Mouse (Mus musculus): ENCODE results near the gene Ifitm3.
A peak's percentile ranks its signal among the peaks of the same experiment; 100 is the strongest.
"Not testable (repeated sequence)": the region's sequence is repeated elsewhere in the genome, so short reads cannot be mapped to it uniquely, and the experiment has no call there.

Ifitm3 gene

GRCm38 (mm10) chr7:141032458-141033167, 22.0 kb upstream of the Ifitm3 start:
- no peak for DNase-seq

DNA sequence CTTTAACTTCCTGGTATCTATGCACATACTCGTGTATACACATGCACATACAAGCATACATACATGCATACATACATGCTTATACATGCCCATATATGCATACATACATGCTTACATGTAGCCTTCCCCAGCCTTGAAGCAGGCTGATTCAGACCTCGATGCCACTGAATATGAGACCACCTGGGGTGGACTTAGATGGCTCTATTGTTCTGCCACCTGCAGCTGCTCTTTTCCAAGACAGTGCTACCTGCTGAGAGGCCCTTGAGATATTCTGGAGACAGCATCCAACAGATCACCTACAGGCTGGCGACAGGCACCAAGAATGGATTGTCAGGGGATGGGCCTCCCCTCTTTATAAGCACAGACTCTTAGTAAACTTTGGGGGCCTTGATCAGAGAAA, 19.8 kb upstream of the Ifitm3 start:
- DNase-seq, result no peak

GRCm38 (mm10) chr7:141028831-141029230, 18.3 kb upstream of the Ifitm3 start, which contains the start of gene Gm17387:
TSS of gene Gm17387 (plus strand) at chr7:141029131.
- no peak for DNase-seq

GRCm38 (mm10) chr7:141026740-141027098, 16.1 kb upstream of the Ifitm3 start:
- DNase-seq, result no peak

DNA sequence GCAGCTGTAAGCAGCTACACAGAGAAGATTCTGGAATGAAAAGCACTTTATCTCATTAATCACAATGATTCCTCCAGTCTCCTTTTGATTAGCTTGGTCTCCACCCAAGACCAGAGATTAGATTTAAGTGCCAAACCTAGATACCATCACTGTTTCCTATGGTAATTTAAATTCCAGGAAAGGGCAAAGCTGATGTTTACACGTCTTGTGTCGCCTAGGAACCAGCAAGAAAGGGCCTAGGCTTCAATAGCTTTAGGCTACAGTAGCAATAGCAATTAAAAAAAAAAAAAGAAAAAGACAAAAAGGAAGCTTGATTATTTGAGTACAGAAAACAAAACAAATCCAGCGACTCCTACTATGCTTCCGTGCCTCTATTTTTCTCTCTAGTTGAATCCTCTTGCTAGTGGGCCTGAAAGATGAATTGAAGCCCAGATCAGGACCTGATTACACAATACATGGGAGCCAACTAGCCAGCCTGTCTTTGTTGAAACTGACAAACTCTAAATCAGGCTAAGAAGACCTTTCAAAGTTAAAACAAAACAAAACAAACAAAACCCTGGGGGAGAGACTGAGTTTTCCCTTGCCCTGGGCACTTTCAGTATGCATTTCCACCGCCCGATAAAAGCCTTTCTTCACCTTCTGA, 15.6 kb upstream of the Ifitm3 start:
- DNase-seq, result no peak

GRCm38 (mm10) chr7:141024865-141025838, 14.6 kb upstream of the Ifitm3 start:
- DNase-seq, result no peak

- DNase-seq, result no peak
Observed at GRCm38 (mm10) chr7:141021489-141022449, 11.2 kb upstream of the Ifitm3 start.

DNA sequence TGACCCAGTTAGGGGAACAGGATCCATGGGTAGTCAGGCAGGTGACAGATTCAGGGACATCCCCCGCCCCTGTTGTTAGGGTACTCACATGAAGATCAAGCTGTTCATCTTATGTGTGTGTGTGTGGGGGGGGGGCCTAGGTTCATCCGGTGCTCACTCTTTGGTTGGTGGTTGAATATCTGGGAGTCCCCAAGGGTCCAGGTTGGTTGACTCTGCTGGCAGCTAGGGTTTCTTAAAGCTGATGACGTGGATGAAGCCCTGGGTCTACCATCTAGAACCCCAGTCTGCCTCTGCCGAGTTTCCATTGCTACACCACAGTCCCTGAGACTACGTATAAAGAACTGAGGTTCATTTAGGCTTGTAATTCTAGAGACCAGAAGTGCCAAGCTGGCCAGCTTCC, 8.5 kb upstream of the Ifitm3 start:
- no peak for DNase-seq

- DNase-seq, result not testable (repeated sequence)
Observed at GRCm38 (mm10) chr7:141017824-141018223, 7.3 kb upstream of the Ifitm3 start, which contains the start of gene Ifitm6. TSS of gene Ifitm6 (minus strand) at chr7:141017924.

DNA sequence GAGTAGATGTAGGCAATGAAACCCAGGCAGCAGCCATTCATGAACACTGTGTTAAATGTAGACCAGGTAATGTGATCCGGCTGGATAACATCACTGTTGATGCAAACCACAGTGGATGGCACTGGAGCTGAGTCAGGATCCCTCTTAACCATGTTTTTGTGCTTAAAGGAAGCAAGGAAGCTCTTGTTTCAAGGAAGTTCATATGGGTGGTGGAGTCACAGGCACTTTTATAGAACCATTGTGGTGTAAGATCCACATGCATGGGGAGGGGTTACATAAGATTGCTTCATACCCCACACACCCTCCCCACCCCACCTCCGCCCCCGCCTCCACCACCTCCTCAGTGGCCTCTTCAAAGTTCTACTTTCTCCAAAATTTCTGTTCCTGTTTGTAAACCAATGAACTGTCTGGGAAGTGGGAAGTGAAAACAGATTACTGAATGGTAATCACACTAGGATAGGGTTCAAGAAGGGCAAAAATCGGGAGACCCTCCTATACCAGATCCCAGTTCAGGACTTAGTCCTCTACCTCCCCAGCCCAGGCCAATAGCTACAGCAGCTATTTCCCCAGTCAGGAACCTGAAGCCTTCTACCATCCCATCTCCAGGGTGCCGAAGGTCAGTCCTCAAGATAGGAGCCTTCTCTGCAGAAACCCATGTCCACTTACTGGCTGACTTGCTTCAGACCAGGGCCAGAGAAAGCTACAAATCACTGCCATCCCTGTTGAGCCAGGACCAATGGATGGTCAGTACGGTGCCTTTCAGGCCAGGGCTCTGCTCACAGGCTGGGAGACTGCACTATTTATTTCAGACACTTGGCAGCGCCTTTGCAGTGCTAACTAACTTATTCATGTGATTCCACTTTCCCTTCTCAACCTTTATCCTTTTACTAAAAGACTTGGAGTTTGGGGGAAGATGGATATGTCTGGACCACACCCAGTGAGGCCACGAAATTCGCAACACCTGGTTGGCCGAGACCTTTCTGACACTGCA, 6.4 kb upstream of the Ifitm3 start:
- no peak for DNase-seq

GRCm38 (mm10) chr7:141011238-141011770, 734 bp upstream of the Ifitm3 start:
- DNase-seq, result peak in 1 of 2 experiments; percentile 9

- no peak for DNase-seq
Observed at GRCm38 (mm10) chr7:141009665-141010064, 905 bp downstream of the Ifitm3 start.

DNA sequence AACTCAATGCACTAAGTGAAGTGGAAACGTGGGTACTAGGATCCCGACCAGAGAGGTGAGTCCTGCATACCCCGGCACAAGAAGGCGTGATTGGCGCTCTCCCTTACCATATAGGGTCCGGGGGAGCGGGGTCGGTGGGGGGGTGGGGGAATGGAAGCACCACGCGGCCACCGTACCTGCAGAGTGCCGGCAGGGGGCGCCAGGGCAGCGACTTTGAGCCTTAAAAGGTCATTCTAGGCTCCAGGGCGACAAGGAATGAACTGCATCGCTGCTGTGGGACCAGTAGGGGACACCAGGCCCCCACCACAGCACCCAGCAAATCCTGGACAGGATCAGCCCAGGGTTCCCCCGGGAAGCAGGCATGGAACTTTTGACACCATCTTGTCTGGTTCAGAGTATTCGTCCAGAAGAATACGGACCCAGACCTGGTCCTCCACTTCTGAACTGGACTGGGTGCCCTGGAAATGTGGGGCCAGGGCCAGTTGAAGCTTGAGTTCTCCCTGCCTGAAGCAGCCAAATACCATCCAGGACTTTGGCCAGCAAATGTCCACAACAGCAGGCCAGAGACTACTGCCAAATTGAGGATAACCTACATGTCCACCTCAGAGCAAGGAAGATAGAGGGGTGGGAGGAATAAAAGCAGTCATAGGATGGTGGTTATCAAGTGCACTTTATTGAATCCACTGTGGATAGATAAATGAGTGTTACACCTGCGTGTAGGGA, 1.5 kb downstream of the Ifitm3 start:
- DNase-seq, result peak; percentile 73 to 82

- DNase-seq, result peak in 1 of 2 experiments; percentile 24
Observed at GRCm38 (mm10) chr7:141008312-141008761, 2.2 kb downstream of the Ifitm3 start.

DNA sequence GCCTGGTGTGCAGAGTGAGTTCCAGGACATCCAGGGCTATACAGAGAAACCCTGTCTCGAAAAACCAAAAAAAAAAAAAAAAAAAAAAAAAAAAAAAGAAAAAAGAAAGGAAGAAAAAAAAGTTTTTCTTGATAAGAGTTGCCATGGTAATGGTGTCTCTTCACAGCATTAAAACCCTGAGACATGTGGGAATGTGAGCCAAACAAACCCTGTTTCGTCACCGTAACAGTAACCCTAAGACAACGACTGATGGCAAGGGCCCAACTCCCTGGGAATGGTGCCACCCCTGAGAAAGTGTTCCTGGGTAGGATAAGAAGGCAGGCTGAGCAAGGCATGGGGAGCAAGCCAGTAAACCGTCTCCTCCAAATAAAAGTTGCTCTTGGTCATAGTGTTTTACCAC, 3.7 kb downstream of the Ifitm3 start:
- no peak for DNase-seq

GRCm38 (mm10) chr7:141006446-141006845, 4.1 kb downstream of the Ifitm3 start:
- DNase-seq, result no peak

DNA sequence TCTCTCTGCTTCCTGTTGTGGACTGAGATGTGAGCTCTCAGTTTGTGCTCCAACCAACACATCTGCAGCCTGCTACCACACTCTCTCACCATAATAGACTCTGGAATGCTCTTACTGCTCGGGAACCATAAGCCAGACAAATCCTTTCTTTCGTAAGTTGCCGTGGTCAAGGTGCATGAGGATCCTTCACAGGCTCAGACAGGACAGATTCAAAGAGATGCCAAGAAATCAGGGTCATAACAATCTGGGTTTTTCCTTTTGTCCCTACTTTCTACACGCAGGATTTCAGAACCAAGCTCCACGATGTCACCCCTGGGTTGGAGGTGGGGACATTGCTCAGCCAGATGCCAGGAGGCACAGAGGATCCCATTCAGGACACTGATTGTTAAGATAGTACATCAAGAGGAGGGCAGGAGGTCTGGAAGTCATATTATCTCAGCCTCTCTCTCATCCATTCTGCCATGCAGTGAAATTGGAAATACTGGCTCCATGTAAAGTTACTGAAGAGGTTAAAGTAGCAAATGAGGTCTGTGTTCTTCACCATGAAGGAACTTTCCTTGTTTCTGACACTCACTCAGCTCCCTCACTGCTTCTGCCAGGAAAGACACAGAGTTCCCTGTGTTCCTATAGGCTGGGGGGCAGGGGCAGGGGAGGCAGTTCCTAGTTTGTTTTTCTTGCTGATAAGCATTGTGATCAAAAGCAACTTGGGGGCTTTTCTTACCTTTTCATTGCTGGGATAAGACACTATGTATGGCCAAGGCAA, 7.1 kb downstream of the Ifitm3 start:
- DNase-seq, result no peak

- DNase-seq, result no peak
Observed at GRCm38 (mm10) chr7:141000881-141001708, 9.5 kb downstream of the Ifitm3 start.

Data from kidney, adult 8-10 months (tissue).